Mouse (Mus musculus): Measurements from ENCODE around the gene Pds5a. TPM values are rescaled to one million over a fixed set of nuclear protein-coding genes. Genes with fewer than 3 reads are reported as not detected.

Pds5a gene
- total and polyA plus RNA-seq, 3 experiments, result 87.3 to 188 (median 88.0) TPM

DNA sequence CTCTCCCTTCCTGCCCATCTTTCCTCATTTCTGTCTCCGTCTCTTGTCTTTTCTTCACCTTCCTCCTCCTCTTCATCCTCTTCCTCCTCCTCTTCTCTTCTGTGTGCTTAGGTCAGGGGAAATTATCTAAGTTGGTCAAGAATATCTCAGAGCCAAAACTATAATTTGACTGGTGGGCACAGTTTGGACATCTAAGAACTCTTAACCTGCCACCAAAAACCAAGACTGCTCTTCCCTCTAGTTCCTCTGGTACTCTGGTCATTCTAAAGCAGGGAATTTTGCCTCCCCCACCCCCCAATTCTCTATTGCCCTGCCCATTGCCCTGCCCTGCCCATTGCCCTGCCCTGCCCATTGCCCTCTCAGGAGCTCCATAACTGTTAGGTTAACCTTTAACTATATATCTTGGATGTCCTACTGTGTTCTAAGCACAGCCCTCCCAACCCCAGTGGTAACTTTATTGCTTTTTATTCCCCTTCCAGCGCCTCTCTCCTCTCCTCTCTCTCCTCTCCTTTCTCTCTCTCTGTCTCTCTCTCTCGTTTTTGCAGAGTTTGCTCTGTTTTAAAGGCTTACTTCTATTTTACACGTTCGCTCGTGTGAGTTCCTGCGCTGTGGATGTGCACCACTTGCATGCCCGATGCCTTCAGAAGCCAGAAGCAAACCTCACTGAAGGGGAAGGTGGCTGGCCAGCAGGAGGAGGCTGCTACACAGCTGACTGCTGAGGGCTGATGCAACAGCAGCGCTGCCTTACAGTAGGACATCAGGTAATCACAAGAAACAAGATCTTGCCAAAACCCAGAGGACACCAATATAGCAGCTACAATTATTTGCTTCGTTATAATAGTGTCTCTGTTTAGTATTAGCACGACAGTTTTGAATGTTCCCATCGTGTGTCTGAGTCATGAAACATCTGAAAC lies 6.9 kb upstream of the Pds5a start (continued):
- TF ChIP-seq KAT2A (conservative IDR thresholded peaks at IDR 0.05; ENCODE audit: low read depth, low read length) (peak; percentile 61), SIN3A (IDR thresholded peaks at IDR 0.05; ENCODE audit: low read length) (peak; percentile 82), SMC3 (IDR thresholded peaks at IDR 0.05; ENCODE audit: low read depth, low read length) (peak; percentile 21; the same call in 1 of the 2 replicates), MAFK (IDR thresholded peaks at IDR 0.05; ENCODE audit: borderline replicate concordance, low read depth, low read length) (no peak), POLR2A (IDR thresholded peaks at IDR 0.05; ENCODE audit: control insufficient read depth in 1 of 2, insufficient read depth in 1 of 2, low read depth in 1 of 2, low read length in 2 of 2, poor library complexity in 1 of 2) (peak in 1 of 2 experiments; percentile 59; a peak in 2 of 4 replicates), TAL1 (IDR thresholded peaks at IDR 0.05; ENCODE audit: low read length) (no peak), USF1 (IDR thresholded peaks at IDR 0.05; ENCODE audit: low read depth, low read length) (0 out of 2 replicates have a peak, but pooled peaks have one; percentile 28), POLR2AphosphoS2 (IDR thresholded peaks at IDR 0.05; ENCODE audit: low read length) (0 out of 2 replicates have a peak, but pooled peaks have one; percentile 42), TBP (IDR thresholded peaks at IDR 0.05; ENCODE audit: low read depth, low read length) (peak; percentile 93), NRF1 (IDR thresholded peaks at IDR 0.05; ENCODE audit: insufficient read depth, low read depth, low read length, poor library complexity, severe bottlenecking) (no peak), NELFE (IDR thresholded peaks at IDR 0.05; ENCODE audit: low read depth, low read length) (no peak; the same call in 1 of the 2 replicates), ELF1 (IDR thresholded peaks at IDR 0.05; ENCODE audit: low read depth, low read length) (no peak), MYC (IDR thresholded peaks at IDR 0.05; ENCODE audit: low read depth, low read length) (peak; percentile 61; the same call in 1 of the 2 replicates), MAX (IDR thresholded peaks at IDR 0.05; ENCODE audit: low read length) (peak; percentile 51)

DNA sequence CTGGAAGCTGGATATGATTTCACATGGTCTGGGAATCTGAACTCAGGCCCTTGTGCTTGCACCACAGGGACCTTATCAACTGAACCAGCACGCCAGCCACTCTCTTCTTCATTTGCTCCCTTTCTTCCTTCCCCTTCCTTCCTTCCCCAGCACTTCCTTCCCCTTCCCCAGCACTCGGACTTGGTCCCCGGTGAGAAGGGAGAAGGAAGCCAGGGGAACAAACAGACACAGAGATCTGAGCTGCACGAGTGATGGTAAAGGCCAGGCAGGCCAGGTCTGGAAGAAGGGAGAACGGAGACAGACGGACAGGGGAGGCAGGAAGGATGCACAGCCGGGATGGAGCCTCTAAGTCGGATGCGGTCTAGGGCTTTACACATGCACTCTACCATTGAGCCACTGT lies 5.2 kb upstream of the Pds5a start:
- peak; percentile 49 for DNase-seq (ENCODE audit: low read depth, low spot score)
- Histone ChIP-seq H3K4me1 (ENCODE audit: control insufficient read depth in 1 of 2, insufficient read depth in 2 of 2, low read length in 2 of 2) (peaks cover 0 to 15% of the 10 kb centered on the region in 2 experiments; a peak in 2 of 4 replicates), H3K27ac (ENCODE audit: control insufficient read depth, low read depth, low read length) (no peak overlapping the region), H3K4me3 (ENCODE audit: control insufficient read depth in 1 of 2, insufficient read depth in 1 of 2, low read depth in 2 of 2, low read length in 2 of 2) (no peak overlapping the region), H3K9ac (ENCODE audit: control insufficient read depth, low read depth, low read length, poor library complexity, severe bottlenecking) (no peak overlapping the region), H3K79me2 (ENCODE audit: control insufficient read depth, insufficient read depth, low read length, poor library complexity) (peaks cover 3% of the 10 kb centered on the region; the same call in 1 of the 2 replicates), H3K36me3 (ENCODE audit: control insufficient read depth in 1 of 2, insufficient read depth in 2 of 2, low read length in 2 of 2) (peaks cover 0 to 14% of the 10 kb centered on the region in 2 experiments; a peak in 2 of 4 replicates), H3K27me3 (ENCODE audit: control insufficient read depth in 1 of 2, insufficient read depth in 2 of 2, low read length in 2 of 2) (no peaks in the 10 kb centered on the region), H3K9me3 (replicated peaks; ENCODE audit: insufficient read depth, low read length) (no peaks in the 10 kb centered on the region)
- TF ChIP-seq EP300 (IDR thresholded peaks at IDR 0.05; ENCODE audit: low read depth in 1 of 2, low read length in 2 of 2) (peak in 1 of 2 experiments; percentile 8; a peak in 1 of 4 replicates), TAL1 (IDR thresholded peaks at IDR 0.05; ENCODE audit: low read length) (peak; percentile 52), JUND (IDR thresholded peaks at IDR 0.05; ENCODE audit: low read depth, low read length) (no peak), TCF12 (IDR thresholded peaks at IDR 0.05; ENCODE audit: low read depth, low read length) (0 out of 2 replicates have a peak, but pooled peaks have one; percentile 12)

Measured in MEL (cell line).